Comparison of ENCODE assay signal across 18 mouse cellular contexts in the genomic region with DNA sequence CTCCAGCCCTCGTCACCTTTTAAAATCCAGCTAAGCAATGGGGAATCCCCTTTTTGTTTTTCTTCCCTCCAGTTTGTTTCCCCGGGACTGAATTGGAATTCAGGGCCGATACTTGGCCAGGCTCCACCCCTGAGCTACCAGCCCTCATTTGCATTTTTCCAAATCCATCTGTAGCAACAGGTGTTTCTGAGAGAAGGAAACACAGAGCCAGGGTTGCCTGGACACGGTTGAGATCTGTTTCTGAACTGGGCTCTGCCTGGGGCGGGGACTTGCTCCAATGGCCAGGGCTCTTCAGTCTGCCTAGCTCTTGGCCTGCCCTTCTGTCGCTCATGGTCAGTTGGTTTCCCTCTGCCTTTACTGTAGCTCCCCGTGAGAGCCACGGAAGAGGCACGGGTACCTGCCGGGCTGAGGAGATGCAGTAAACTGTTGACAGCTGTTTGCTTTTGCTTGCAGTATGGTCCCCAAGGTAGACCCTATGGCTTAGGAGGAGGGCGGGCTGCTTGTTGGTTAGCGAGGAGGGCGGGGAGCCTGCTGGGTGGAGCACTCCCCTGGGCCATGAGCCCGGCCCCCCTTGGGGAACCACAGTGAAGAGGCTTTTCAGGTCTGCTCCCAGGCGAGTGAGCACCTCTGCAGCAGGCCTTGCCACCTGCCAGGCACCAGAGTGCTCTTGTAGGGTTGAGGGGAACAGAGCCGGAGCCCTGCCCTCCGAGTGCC. TPM values are rescaled to one million over a fixed set of nuclear protein-coding genes. Genes with fewer than 3 reads are reported as not detected.
A peak's percentile ranks its signal among the peaks of the same experiment; 100 is the strongest.
DNase-seq lines count a peak whose midpoint lies in the region; ATAC-seq and TF ChIP-seq lines count a peak whose summit lies in the region.
"Had no signal": no experiment of that assay in that cellular context is flagged by ENCODE, and none has a peak within 500 bp of the region (broad histone marks: within the 10 kb centered on the region; RNA-seq: fewer than 3 reads in every experiment).

No protein-coding gene starts in this region.

- H3K27ac ChIP-seq in hindbrain, embryonic 16.5 days (ENCODE audit: low read depth, low read length): no peak overlapping the region
- no peak overlapping the region for H3K27ac ChIP-seq in hindbrain, embryonic 11.5 days (ENCODE audit: low read depth, low read length)
- H3K27ac ChIP-seq: forebrain, embryonic 13.5 days; heart, embryonic 13.5 days; limb, embryonic 10.5 days; liver, embryonic 12.5 days had no signal

- H3K9ac ChIP-seq in hindbrain, embryonic 16.5 days (ENCODE audit: low read depth, low read length): no peak overlapping the region
- no peak overlapping the region for H3K9ac ChIP-seq in hindbrain, embryonic 11.5 days (ENCODE audit: low read depth, low read length)
- H3K9ac ChIP-seq: forebrain, embryonic 13.5 days; heart, embryonic 13.5 days; liver, embryonic 12.5 days had no signal

- H3K36me3 ChIP-seq in hindbrain, embryonic 16.5 days (ENCODE audit: control insufficient read depth, insufficient read depth, low read length): peaks cover 18% of the 10 kb centered on the region
- 0 out of 2 replicates have a peak, but pooled peaks cover 8% of the 10 kb centered on the region for H3K36me3 ChIP-seq in hindbrain, embryonic 11.5 days (ENCODE audit: control insufficient read depth, insufficient read depth, low read length)
- peaks cover 41% of the 10 kb centered on the region for H3K36me3 ChIP-seq in E14TG2a.4 (ENCODE audit: insufficient read depth, low read length)

- WGBS in hindbrain, embryonic 16.5 days: 54% methylated on average over 17 of the region's 17 CpGs
- 65% methylated on average over 17 of the region's 17 CpGs for WGBS in hindbrain, embryonic 11.5 days

- H3K27me3 ChIP-seq in hindbrain, embryonic 16.5 days (replicated peaks; ENCODE audit: control insufficient read depth, insufficient read depth, low read length): no peaks in the 10 kb centered on the region
- H3K27me3 ChIP-seq in hindbrain, embryonic 11.5 days (ENCODE audit: control insufficient read depth, insufficient read depth, low read length): no peaks in the 10 kb centered on the region
- no peaks in the 10 kb centered on the region for H3K27me3 ChIP-seq in E14TG2a.4 (ENCODE audit: insufficient read depth, low read length)
- H3K27me3 ChIP-seq: forebrain, embryonic 13.5 days; heart, embryonic 13.5 days; liver, embryonic 12.5 days had no signal

- peak; percentile 46 for ATAC-seq in hindbrain, embryonic 16.5 days
- ATAC-seq in hindbrain, embryonic 11.5 days (ENCODE audit: low FRiP score): no peak
- ATAC-seq in inflammation-experienced regulatory T-cells, adult 6 months: no peak
- ATAC-seq: forebrain, embryonic 13.5 days; liver, embryonic 12.5 days had no signal

- no peak overlapping the region for H3K4me2 ChIP-seq in hindbrain, embryonic 16.5 days (ENCODE audit: low read length)
- no peak overlapping the region for H3K4me2 ChIP-seq in hindbrain, embryonic 11.5 days (replicated peaks; ENCODE audit: low read depth, low read length)
- H3K4me2 ChIP-seq: forebrain, embryonic 13.5 days; heart, embryonic 13.5 days; liver, embryonic 12.5 days had no signal

- no peak overlapping the region for H3K4me3 ChIP-seq in hindbrain, embryonic 16.5 days (ENCODE audit: low read length)
- no peak overlapping the region for H3K4me3 ChIP-seq in hindbrain, embryonic 11.5 days (ENCODE audit: low read depth, low read length)
- peak overlapping the region; percentile 37 for H3K4me3 ChIP-seq in E14TG2a.4 (replicated peaks; ENCODE audit: low read length)
- H3K4me3 ChIP-seq: forebrain, embryonic 13.5 days; heart, embryonic 13.5 days; limb, embryonic 10.5 days; liver, embryonic 12.5 days had no signal

- H3K9me3 ChIP-seq in hindbrain, embryonic 16.5 days (ENCODE audit: control insufficient read depth, low read length): no peaks in the 10 kb centered on the region
- H3K9me3 ChIP-seq in hindbrain, embryonic 11.5 days (ENCODE audit: control insufficient read depth, low read length): no peaks in the 10 kb centered on the region
- no peaks in the 10 kb centered on the region for H3K9me3 ChIP-seq in E14TG2a.4 (ENCODE audit: low read length)
- H3K9me3 ChIP-seq: forebrain, embryonic 13.5 days; heart, embryonic 13.5 days; limb, embryonic 10.5 days; liver, embryonic 12.5 days had no signal

- no peak for DNase-seq in hindbrain, embryonic 11.5 days (ENCODE audit: low spot score)
- DNase-seq in lung, adult 18-20 months: peak; percentile 41 to 63
- no peak for DNase-seq in lung, postnatal 25 days (ENCODE audit: low spot score)
- DNase-seq in R1 (ENCODE audit: low read depth, low spot score): peak; percentile 45
- DNase-seq: adrenal gland, adult 8-10 months; cerebellum, adult 11 months; heart, adult 11 months; kidney, adult 2 months; kidney, postnatal 14 days; lung, postnatal 14 days; thymus, postnatal 4 days had no signal

- TF ChIP-seq CTCF in E14TG2a.4 (conservative IDR thresholded peaks at IDR 0.05; ENCODE audit: low read length): no peak

- H3K4me1 ChIP-seq in hindbrain, embryonic 16.5 days (ENCODE audit: control insufficient read depth, insufficient read depth, low read depth, low read length): peaks cover 4% of the 10 kb centered on the region
- H3K4me1 ChIP-seq in hindbrain, embryonic 11.5 days (replicated peaks; ENCODE audit: control insufficient read depth, insufficient read depth, low read length): peaks cover 2% of the 10 kb centered on the region; the same call in 1 of the 2 replicates
- H3K4me1 ChIP-seq in E14TG2a.4 (replicated peaks; ENCODE audit: low read depth, low read length): peaks cover 44% of the 10 kb centered on the region
- H3K4me1 ChIP-seq: limb, embryonic 10.5 days; liver, embryonic 12.5 days had no signal

RNA-seq across cellular contexts. Expression of gene Aacs, which starts 16.9 kb away (rescaled TPM):
- polyA plus RNA-seq in hindbrain, embryonic 16.5 days (2015; fragmentation: Nextera tagmentation; extraction: Ambion mirVana): 113 and 123 TPM in 2 replicates
- polyA plus RNA-seq in hindbrain, embryonic 11.5 days (2014; fragmentation: Nextera tagmentation; extraction: Ambion mirVana): 48.6 and 50.1 TPM in 2 replicates
- polyA plus RNA-seq in inflammation-experienced regulatory T-cells, adult 6 months (2017; shearing (Covaris generic)): 10 to 100 TPM; 22.5 to 25.4 (median 24.7) TPM

RNA-seq across cellular contexts. Expression of gene Tmem132b, which starts 39.0 kb away (rescaled TPM):
- polyA plus RNA-seq in hindbrain, embryonic 16.5 days (2015; fragmentation: Nextera tagmentation; extraction: Ambion mirVana): 3.9 and 4.2 TPM in 2 replicates
- polyA plus RNA-seq in hindbrain, embryonic 11.5 days (2014; fragmentation: Nextera tagmentation; extraction: Ambion mirVana): 0.70 and 0.74 TPM in 2 replicates
- not detected for polyA plus RNA-seq in inflammation-experienced regulatory T-cells, adult 6 months (2017; shearing (Covaris generic))
- polyA plus RNA-seq: kidney, adult 2 months had no signal

RNA-seq across cellular contexts. Expression of gene Bri3bp, which starts 51.2 kb away (rescaled TPM):
- polyA plus RNA-seq in hindbrain, embryonic 16.5 days (2015; fragmentation: Nextera tagmentation; extraction: Ambion mirVana): 40.2 and 42.5 TPM in 2 replicates
- polyA plus RNA-seq in hindbrain, embryonic 11.5 days (2014; fragmentation: Nextera tagmentation; extraction: Ambion mirVana): 30.1 and 30.8 TPM in 2 replicates
- polyA plus RNA-seq in inflammation-experienced regulatory T-cells, adult 6 months (2017; shearing (Covaris generic)): 10 to 100 TPM in 1 of 3 experiments, 1 to 10 TPM in 2; 5.6 to 12.9 (median 8.3) TPM

RNA-seq across cellular contexts. Expression of gene Dhx37, which starts 58.6 kb away (rescaled TPM):
- 10.2 and 12.0 TPM in 2 replicates for polyA plus RNA-seq in hindbrain, embryonic 16.5 days (2015; fragmentation: Nextera tagmentation; extraction: Ambion mirVana)
- 10.4 and 12.5 TPM in 2 replicates for polyA plus RNA-seq in hindbrain, embryonic 11.5 days (2014; fragmentation: Nextera tagmentation; extraction: Ambion mirVana)
- 10 to 100 TPM in 1 of 3 experiments, 1 to 10 TPM in 2; 6.9 to 10.2 (median 9.2) TPM for polyA plus RNA-seq in inflammation-experienced regulatory T-cells, adult 6 months (2017; shearing (Covaris generic))

Comparison
In these comparisons a context has a peak if more than half of its experiments do, and no peak if none do; other contexts are left out.
1. DNase-seq: peak in lung, adult 18-20 months (2 of 2) and R1 (single experiment); none in hindbrain, embryonic 11.5 days (single experiment) and lung, postnatal 25 days (single experiment).